Mouse (Mus musculus) heart, embryonic 13.5 days (tissue): ENCODE data around the gene Mterf1a. TPM values are rescaled to one million over a fixed set of nuclear protein-coding genes. Genes with fewer than 3 reads are reported as not detected.
"Not testable (repeated sequence)": the region's sequence is repeated elsewhere in the genome, so short reads cannot be mapped to it uniquely, and the experiment has no call there.

Experiments
- ATAC-seq: fragments of 200-750 bp; cut with Nextera tagmentation; 2 replicates; pipeline ENCODE4 v1.8.0; 2017; ENCODE audit warnings: moderate TSS enrichment; ENCODE audit not compliant: insufficient number of reproducible peaks, low FRiP score, low TSS enrichment; ENCODE audit errors: extremely low read depth
- H3K27ac ChIP-seq: fragments of 300-500 bp; sonication (generic); replicated peaks from 2 replicates; pipeline ENCODE4 v1.5.1; 2015; ENCODE audit warnings: moderate library complexity, mild to moderate bottlenecking, inconsistent platforms
- H3K27me3 ChIP-seq: fragments of 300-500 bp; sonication (generic); replicated peaks from 2 replicates; pipeline ENCODE4 v1.6.1; 2015; ENCODE audit warnings: mild to moderate bottlenecking, inconsistent platforms
- H3K36me3 ChIP-seq: fragments of 300-500 bp; sonication (generic); 2 replicates; pipeline ENCODE4 v1.6.1; 2015; ENCODE audit warnings: mild to moderate bottlenecking, inconsistent platforms
- H3K4me1 ChIP-seq: fragments of 300-500 bp; sonication (generic); 2 replicates; pipeline ENCODE4 v1.6.1; 2015; ENCODE audit warnings: inconsistent platforms
- H3K4me2 ChIP-seq: fragments of 300-500 bp; sonication (generic); 2 replicates; pipeline ENCODE4 v1.6.1; 2015; ENCODE audit warnings: inconsistent platforms, mild to moderate bottlenecking, moderate library complexity
- H3K4me3 ChIP-seq: fragments of 300-500 bp; sonication (generic); 2 replicates; pipeline ENCODE4 v1.5.1; 2015; ENCODE audit warnings: moderate library complexity, mild to moderate bottlenecking, inconsistent platforms
- H3K9ac ChIP-seq: fragments of 300-500 bp; sonication (generic); 2 replicates; pipeline ENCODE4 v1.6.1; 2015; ENCODE audit warnings: inconsistent platforms, mild to moderate bottlenecking, moderate library complexity
- H3K9me3 ChIP-seq: fragments of 300-500 bp; sonication (generic); 2 replicates; pipeline ENCODE4 v1.6.1; 2016; ENCODE audit warnings: inconsistent platforms
- WGBS: fragments of 180-500 bp; shearing (Covaris S2); methylation state at CpG from one replicate; pipeline ENCODE4 v1.1.7; 2015; ENCODE audit warnings: mixed read lengths; 5-methylcytosine and 5-hydroxymethylcytosine counted together
- polyA plus RNA-seq: library from polyadenylated mRNA; unstranded; fragments of >200 nt; fragmentation: Nextera tagmentation; extraction: Ambion mirVana; gene quantifications from 2 replicates; pipeline ENCODE4 v1.2.1, GENCODE M21; 2015

The Mterf1a gene
- polyA plus RNA-seq, 1 experiment from 2014 or later, result 5.2 TPM

DNA sequence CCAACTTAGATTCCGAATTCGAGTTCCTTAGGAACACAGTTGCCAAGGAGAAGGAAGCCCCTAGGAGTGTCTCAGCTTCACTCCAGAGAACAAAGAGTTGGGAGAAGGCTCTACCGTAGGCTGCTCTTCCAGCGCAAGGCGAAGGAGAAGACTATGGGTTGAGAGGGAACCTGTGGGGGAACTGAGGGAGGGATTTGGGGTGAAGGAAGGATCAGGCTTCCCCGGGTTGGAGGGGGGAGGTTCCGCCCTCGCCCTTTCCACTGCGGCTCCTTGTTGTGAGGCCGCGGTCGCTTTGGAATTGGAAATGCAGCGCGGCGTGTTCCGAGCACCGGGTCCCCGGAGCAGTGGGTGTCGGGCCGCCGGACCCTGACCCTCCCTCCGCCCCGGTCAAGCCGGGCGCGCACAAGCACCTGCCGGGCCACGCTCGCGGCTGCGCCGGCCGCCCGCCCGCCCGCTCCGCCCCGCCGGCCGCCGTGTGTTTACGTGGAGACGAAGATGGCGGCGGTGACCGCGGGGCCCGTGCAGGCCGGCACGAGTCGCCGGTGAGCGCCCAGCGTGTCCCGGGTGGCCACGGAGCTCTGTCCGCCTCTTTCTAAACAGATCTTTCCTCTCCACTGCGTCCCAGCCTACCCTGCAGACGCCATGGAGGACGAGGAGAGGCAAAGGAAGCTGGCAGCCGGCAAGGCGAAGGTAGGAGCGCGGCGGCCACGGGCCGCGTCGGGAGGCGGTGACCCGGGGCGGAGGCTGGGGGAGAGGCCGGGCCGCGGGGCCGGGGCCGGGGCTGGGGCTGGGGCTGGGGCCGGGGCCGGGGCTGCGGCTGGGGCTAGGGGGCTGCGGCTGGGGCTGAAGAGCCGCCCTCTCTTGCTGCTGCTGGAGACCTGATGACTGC lies 34.3 kb upstream of the Mterf1a start, which contains the start of gene Akap9:
Gene Akap9, plus strand, starts transcription at position 254 of the 889 bp plus-strand sequence.
- Histone ChIP-seq H3K4me3 (peak within 1 kb of the TSS; percentile 93), H3K9ac (peak within 1 kb of the TSS; percentile 98), H3K36me3 (no peaks in the 10 kb centered on the region), H3K9me3 (no peaks in the 10 kb centered on the region), H3K4me1 (peaks cover 30% of the 10 kb centered on the region), H3K27me3 (no peaks in the 10 kb centered on the region), H3K4me2 (peak within 1 kb of the TSS; percentile 87), H3K27ac (peak within 1 kb of the TSS; percentile 92)
- ATAC-seq, result peak; percentile 82
- WGBS, result under 1% methylated on average over 62 of the region's 82 CpGs

GRCm38 (mm10) chr5:3926666-3927065 lies 32.9 kb upstream of the Mterf1a start:
- H3K4me1 ChIP-seq, result peaks cover 29% of the 10 kb centered on the region
- no peak overlapping the region for H3K4me3 ChIP-seq
- H3K9me3 ChIP-seq, result no peaks in the 10 kb centered on the region
- WGBS, result 49% methylated on average over 4 of the region's 4 CpGs
- H3K27ac ChIP-seq, result no peak overlapping the region
- H3K4me2 ChIP-seq, result no peak overlapping the region
- no peak for ATAC-seq
- H3K36me3 ChIP-seq, result no peaks in the 10 kb centered on the region
- no peak overlapping the region for H3K9ac ChIP-seq
- no peaks in the 10 kb centered on the region for H3K27me3 ChIP-seq

DNA sequence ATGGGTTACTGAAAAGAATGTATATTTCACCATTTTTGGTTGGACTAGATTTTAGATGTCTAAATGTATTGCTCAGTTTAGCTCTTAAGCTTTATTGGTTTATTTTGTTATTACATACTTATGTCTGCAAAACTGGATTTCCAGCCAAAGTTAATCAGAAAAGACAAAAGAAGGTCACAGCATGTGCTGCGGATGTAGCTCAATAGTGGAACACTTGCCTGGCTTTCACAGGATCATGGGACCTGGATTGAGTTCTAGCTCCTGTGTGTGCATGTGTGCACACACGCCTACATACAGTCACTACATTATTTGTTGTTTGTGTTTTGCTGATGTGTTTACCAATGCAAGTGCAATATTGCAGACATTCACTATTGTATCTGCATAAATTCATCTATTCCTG lies 28.6 kb upstream of the Mterf1a start:
- no peaks in the 10 kb centered on the region for H3K9me3 ChIP-seq
- H3K4me1 ChIP-seq, result peaks cover 3% of the 10 kb centered on the region
- no peak overlapping the region for H3K4me2 ChIP-seq
- no peaks in the 10 kb centered on the region for H3K27me3 ChIP-seq
- H3K9ac ChIP-seq, result no peak overlapping the region
- WGBS, result 79% methylated on average over 2 of the region's 2 CpGs
- no peak overlapping the region for H3K4me3 ChIP-seq
- ATAC-seq, result no peak
- no peak overlapping the region for H3K27ac ChIP-seq
- no peaks in the 10 kb centered on the region for H3K36me3 ChIP-seq

DNA sequence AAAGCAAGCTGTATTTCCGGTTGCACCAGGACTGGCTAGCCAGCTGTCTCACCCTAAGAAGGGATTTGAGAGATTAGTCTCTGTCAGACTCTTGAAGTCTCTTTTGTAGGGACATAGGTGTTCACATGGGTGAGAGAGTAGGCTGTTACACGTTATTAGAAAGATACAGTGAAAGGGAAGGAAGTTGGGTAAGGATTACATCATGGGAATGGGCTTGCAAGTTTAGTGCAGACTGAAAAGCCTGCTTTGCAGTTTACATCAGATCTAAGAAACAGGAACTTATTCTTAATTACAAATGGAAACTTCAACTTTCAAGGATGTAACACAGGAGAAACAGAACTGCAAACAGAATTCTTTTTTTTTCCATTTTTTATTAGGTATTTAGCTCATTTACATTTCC lies 11.7 kb upstream of the Mterf1a start:
- H3K27ac ChIP-seq, result no peak overlapping the region
- ATAC-seq, result no peak
- no peak overlapping the region for H3K9ac ChIP-seq
- H3K4me1 ChIP-seq, result peaks cover 10% of the 10 kb centered on the region
- 38% methylated on average over 2 of the region's 2 CpGs for WGBS
- H3K4me3 ChIP-seq, result no peak overlapping the region
- H3K9me3 ChIP-seq, result no peaks in the 10 kb centered on the region
- no peak overlapping the region for H3K4me2 ChIP-seq
- no peaks in the 10 kb centered on the region for H3K36me3 ChIP-seq
- no peaks in the 10 kb centered on the region for H3K27me3 ChIP-seq

DNA sequence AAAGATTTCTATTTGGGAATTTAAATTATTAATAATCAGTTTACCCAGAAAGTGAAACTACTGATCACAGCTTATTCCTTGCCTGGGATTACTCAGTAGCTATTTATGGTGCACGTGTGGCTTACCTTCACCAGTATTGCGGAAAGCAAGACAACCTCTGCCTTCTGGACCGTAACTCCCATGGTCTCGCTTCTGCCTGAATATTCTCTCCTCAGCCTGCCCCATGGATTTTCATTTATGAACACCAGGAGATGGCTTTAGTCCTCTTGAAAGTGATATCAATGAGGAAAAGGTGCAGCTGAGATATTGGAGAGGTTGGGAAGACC lies 524 bp upstream of the Mterf1a start:
- ATAC-seq, H3K36me3 ChIP-seq, H3K4me2 ChIP-seq, H3K4me1 ChIP-seq, H3K27me3 ChIP-seq, H3K9ac ChIP-seq, H3K27ac ChIP-seq, H3K9me3 ChIP-seq: not testable (repeated sequence)
- 91% methylated on average over 4 of the region's 4 CpGs for WGBS
- H3K4me3 ChIP-seq, result peak overlapping the region; percentile 30

DNA sequence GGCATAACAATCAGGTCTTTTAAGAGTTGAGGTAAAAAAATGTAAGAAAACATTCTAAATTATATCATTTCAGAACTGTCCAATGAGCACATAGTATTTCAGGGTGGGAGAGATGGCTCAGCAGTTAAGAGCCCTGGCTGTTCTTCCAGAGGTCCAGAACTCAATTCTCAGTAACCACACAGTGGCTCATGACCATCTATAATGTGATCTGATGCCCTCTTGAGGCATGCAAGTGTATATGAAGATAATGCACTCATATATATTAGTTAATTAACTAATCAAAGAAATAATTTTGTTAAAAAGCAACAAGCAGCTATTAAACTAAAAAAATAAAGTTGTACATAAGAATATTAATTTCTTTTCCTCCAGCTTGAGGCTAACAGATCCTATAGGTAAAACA lies 4.5 kb downstream of the Mterf1a start:
- ATAC-seq, result no peak
- H3K4me2 ChIP-seq, result no peak overlapping the region
- no peak overlapping the region for H3K9ac ChIP-seq
- no peaks in the 10 kb centered on the region for H3K9me3 ChIP-seq
- H3K27ac ChIP-seq, result no peak overlapping the region
- no peaks in the 10 kb centered on the region for H3K36me3 ChIP-seq
- H3K4me1 ChIP-seq, result 0 out of 2 replicates have a peak, but pooled peaks cover 7% of the 10 kb centered on the region
- no peaks in the 10 kb centered on the region for H3K27me3 ChIP-seq
- no peak overlapping the region for H3K4me3 ChIP-seq

DNA sequence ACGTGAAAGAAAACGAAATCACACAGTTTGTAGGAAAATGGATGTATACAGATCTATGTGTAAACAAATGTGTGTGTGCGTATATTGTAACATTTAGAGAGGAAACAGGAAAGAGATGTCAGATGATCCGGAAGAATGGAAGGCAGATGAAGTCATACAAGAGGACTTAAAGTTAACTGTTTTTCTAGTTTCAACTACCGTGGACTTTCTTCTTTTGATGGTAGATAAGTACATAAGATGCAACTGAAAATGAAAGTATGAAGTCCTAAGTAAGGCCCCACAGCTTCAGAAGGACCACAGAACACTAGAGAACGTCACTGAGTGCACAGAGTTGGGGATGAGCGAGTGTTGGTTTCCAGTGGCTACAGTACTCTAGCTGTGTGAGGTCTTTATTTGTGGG lies 6.9 kb downstream of the Mterf1a start:
- not testable (repeated sequence) for ATAC-seq
- 78% methylated on average over 7 of the region's 7 CpGs for WGBS

GRCm38 (mm10) chr5:3873485-3873884 lies 20.2 kb downstream of the Mterf1a start:
- Histone ChIP-seq H3K4me1 (0 out of 2 replicates have a peak, but pooled peaks cover 3% of the 10 kb centered on the region), H3K27ac (no peak overlapping the region), H3K36me3 (no peaks in the 10 kb centered on the region), H3K4me3 (no peak overlapping the region), H3K27me3 (no peaks in the 10 kb centered on the region), H3K9ac (no peak overlapping the region), H3K9me3 (no peaks in the 10 kb centered on the region), H3K4me2 (no peak overlapping the region)
- 70% methylated on average over 3 of the region's 3 CpGs for WGBS
- ATAC-seq, result no peak

More for the DNA sequence above, 6.9 kb downstream of the Mterf1a start:
- not testable (repeated sequence) for H3K4me1 ChIP-seq, H3K27ac ChIP-seq, H3K36me3 ChIP-seq, H3K4me2 ChIP-seq, H3K9me3 ChIP-seq, H3K9ac ChIP-seq, H3K27me3 ChIP-seq, H3K4me3 ChIP-seq

- Histone ChIP-seq H3K9me3 (no peaks in the 10 kb centered on the region), H3K4me1 (0 out of 2 replicates have a peak, but pooled peaks cover 3% of the 10 kb centered on the region), H3K4me3 (no peak overlapping the region), H3K9ac (no peak overlapping the region), H3K27me3 (no peaks in the 10 kb centered on the region), H3K36me3 (no peaks in the 10 kb centered on the region), H3K4me2 (no peak overlapping the region), H3K27ac (no peak overlapping the region)
- WGBS, result 52% methylated on average over 1 of the region's 1 CpGs
- no peak for ATAC-seq
These were observed 21.4 kb downstream of the Mterf1a start for GRCm38 (mm10) chr5:3872348-3872747.

DNA sequence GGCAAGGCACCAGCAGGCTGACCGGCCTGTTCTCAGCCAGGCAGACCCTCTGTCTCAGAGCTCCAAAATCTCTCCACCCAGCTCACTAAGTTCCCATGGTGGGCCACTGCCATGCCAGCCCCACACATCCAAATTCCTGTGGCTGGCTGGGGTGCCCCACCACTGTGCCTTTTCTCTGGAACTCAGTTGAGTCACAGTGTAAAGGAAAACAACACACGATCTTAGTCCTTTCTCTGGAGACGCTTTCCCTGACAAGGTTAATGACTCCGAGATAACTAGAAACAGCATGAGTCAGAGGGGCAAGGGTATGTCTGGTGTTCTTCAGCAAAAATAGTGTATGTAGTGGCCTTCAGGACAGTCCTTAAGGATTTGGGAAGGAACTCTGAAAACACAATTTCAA lies 23.6 kb downstream of the Mterf1a start:
- ATAC-seq, result no peak
- no peak overlapping the region for H3K27ac ChIP-seq
- no peak overlapping the region for H3K4me2 ChIP-seq
- no peaks in the 10 kb centered on the region for H3K9me3 ChIP-seq
- 0 out of 2 replicates have a peak, but pooled peaks cover 3% of the 10 kb centered on the region for H3K4me1 ChIP-seq
- no peak overlapping the region for H3K9ac ChIP-seq
- H3K27me3 ChIP-seq, result no peaks in the 10 kb centered on the region
- no peak overlapping the region for H3K4me3 ChIP-seq
- no peaks in the 10 kb centered on the region for H3K36me3 ChIP-seq
- WGBS, result 33% methylated on average over 4 of the region's 4 CpGs

- Histone ChIP-seq H3K36me3 (peaks cover 26% of the 10 kb centered on the region), H3K4me3 (peak within 1 kb of the TSS; percentile 57), H3K4me1 (peaks cover 5% of the 10 kb centered on the region; the same call in 1 of the 2 replicates), H3K4me2 (peak within 1 kb of the TSS; percentile 80), H3K27me3 (no peaks in the 10 kb centered on the region), H3K9me3 (no peaks in the 10 kb centered on the region), H3K27ac (no peak within 1 kb of the TSS), H3K9ac (peak within 1 kb of the TSS; percentile 77)
- ATAC-seq, result no peak
- WGBS, result 5% methylated on average over 24 of the region's 24 CpGs
These were observed 48.7 kb downstream of the Mterf1a start, which contains the start of gene Lrrd1 for GRCm38 (mm10) chr5:3845026-3845425. Lrrd1 (plus strand) TSS chr5:3845173.
